Comparison of ENCODE assay signal across 8 mouse cellular contexts in the genomic region with DNA sequence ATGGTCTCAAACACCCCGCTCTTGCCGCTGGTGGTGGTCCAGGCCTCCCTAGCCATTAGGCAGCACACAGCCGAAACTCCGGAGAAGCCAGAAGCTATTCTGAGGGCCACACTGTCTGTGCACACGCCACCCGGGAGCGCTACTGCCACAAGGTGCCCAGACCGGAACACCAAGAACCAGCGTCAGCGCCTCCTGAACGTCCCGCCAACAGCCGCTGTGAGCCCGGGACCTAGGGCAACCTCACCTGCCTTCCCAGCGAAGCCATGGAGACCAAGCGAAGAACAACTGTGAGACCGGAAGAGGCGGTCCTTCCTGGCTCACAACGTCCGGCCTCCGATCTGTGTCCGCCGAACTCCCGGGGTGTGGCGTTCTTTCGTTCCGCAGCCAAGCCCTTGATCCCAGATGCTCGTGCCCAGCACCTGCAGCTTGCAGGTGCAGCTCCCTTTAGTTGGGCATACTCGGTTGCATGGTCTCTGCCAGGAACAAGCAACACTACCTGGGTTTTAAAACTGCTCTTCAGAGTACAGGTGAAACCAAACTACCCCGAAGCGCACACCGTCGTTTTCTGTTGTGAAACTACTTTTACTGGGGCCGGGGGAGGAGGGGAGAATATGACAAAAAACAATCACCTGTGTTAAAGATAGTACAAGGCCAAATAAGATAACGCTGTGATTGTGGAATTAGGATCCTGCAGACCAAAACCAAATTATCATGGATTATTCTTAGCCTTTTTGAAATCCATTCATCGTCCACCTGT. TPM values are rescaled to one million over a fixed set of nuclear protein-coding genes. Genes with fewer than 3 reads are reported as not detected.
DNase-seq lines count a peak whose midpoint lies in the region; ATAC-seq and TF ChIP-seq lines count a peak whose summit lies in the region.

Gene Mterf4, minus strand, starts transcription at position 335 of the 757 bp plus-strand sequence.

- WGBS in forebrain, embryonic 13.5 days, result 9% methylated on average over 36 of the region's 36 CpGs
- WGBS in large intestine, adult 2 months, result 4% methylated on average over 36 of the region's 36 CpGs
- WGBS in liver, postnatal 0 days (ENCODE audit: insufficient replicate concordance), result 7% methylated on average over 36 of the region's 36 CpGs
- 7% methylated on average over 36 of the region's 36 CpGs for WGBS in neural tube, embryonic 14.5 days

- H3K36me3 ChIP-seq in forebrain, embryonic 13.5 days (ENCODE audit: poor library complexity, severe bottlenecking), result peaks cover 52% of the 10 kb centered on the region
- H3K36me3 ChIP-seq in liver, postnatal 0 days (replicated peaks; ENCODE audit: insufficient read depth, low read length), result peaks cover 28% of the 10 kb centered on the region
- H3K36me3 ChIP-seq in neural tube, embryonic 14.5 days (ENCODE audit: control insufficient read depth, insufficient read depth, low read length), result peaks cover 5% of the 10 kb centered on the region

- peak; percentile 94 for ATAC-seq in cerebellum, adult (ENCODE audit: insufficient number of reproducible peaks, low FRiP score, low TSS enrichment)
- ATAC-seq in forebrain, embryonic 13.5 days, result peak; percentile 97
- peak; percentile 95 for ATAC-seq in liver, postnatal 0 days
- ATAC-seq in neural tube, embryonic 14.5 days (ENCODE audit: low read depth), result peak; percentile 95

- DNase-seq in ES-CJ7 (ENCODE audit: low read depth, low spot score), result peak; percentile 92
- DNase-seq in heart, postnatal 10 days, result peak; percentile 84 to 90
- peak; percentile 66 for DNase-seq in large intestine, adult 2 months (ENCODE audit: low read depth, low spot score)
- peak; percentile 86 for DNase-seq in liver, postnatal 0 days
- peak; percentile 86 for DNase-seq in testis, postnatal 10 days (ENCODE audit: low spot score)

- peak within 1 kb of the TSS; percentile 68 for H3K4me3 ChIP-seq in forebrain, embryonic 13.5 days
- H3K4me3 ChIP-seq in liver, postnatal 0 days (ENCODE audit: low read depth, low read length), result peak within 1 kb of the TSS; percentile 94
- peak within 1 kb of the TSS; percentile 84 for H3K4me3 ChIP-seq in neural tube, embryonic 14.5 days (ENCODE audit: low read depth, low read length)

- intact Hi-C loops in heart, postnatal 10 days (cut with DNase I), result loop anchor here (10.0 kb wide), 1 partner anchor 131 kb away; no protein-coding TSS in a partner anchor

- 0 out of 2 replicates have a peak within 1 kb of the TSS, but pooled peaks have one; percentile 21 for H3K27ac ChIP-seq in forebrain, embryonic 13.5 days
- 0 out of 2 replicates have a peak within 1 kb of the TSS, but pooled peaks have one; percentile 55 for H3K27ac ChIP-seq in liver, postnatal 0 days (ENCODE audit: low read depth)
- H3K27ac ChIP-seq in neural tube, embryonic 14.5 days (ENCODE audit: low read depth, low read length), result no peak within 1 kb of the TSS

- H3K4me2 ChIP-seq in forebrain, embryonic 13.5 days, result peak within 1 kb of the TSS; percentile 69
- peak within 1 kb of the TSS; percentile 91 for H3K4me2 ChIP-seq in liver, postnatal 0 days (ENCODE audit: low read depth, low read length)
- peak within 1 kb of the TSS; percentile 81 for H3K4me2 ChIP-seq in neural tube, embryonic 14.5 days (ENCODE audit: low read depth, low read length)

- H3K9me3 ChIP-seq in forebrain, embryonic 13.5 days (replicated peaks), result no peaks in the 10 kb centered on the region
- H3K9me3 ChIP-seq in liver, postnatal 0 days (ENCODE audit: low read length), result no peaks in the 10 kb centered on the region
- H3K9me3 ChIP-seq in neural tube, embryonic 14.5 days (ENCODE audit: control insufficient read depth, low read length), result no peaks in the 10 kb centered on the region

- TF ChIP-seq EP300 in liver, postnatal 0 days (IDR thresholded peaks at IDR 0.05; ENCODE audit: low read depth), result 0 out of 2 replicates have a peak, but pooled peaks have one; percentile 34

- TF ChIP-seq CTCF in liver, postnatal 0 days (IDR thresholded peaks at IDR 0.05; ENCODE audit: low read depth), result peak; percentile 13; the same call in 1 of the 2 replicates

- peaks cover 12% of the 10 kb centered on the region for H3K4me1 ChIP-seq in forebrain, embryonic 13.5 days
- H3K4me1 ChIP-seq in liver, postnatal 0 days (ENCODE audit: insufficient read depth), result peaks cover 10% of the 10 kb centered on the region
- H3K4me1 ChIP-seq in neural tube, embryonic 14.5 days (ENCODE audit: control insufficient read depth, insufficient read depth, low read length), result peaks cover 7% of the 10 kb centered on the region; the same call in 1 of the 2 replicates

- peak within 1 kb of the TSS; percentile 77 for H3K9ac ChIP-seq in forebrain, embryonic 13.5 days
- peak within 1 kb of the TSS; percentile 91 for H3K9ac ChIP-seq in liver, postnatal 0 days (replicated peaks)
- H3K9ac ChIP-seq in neural tube, embryonic 14.5 days (replicated peaks; ENCODE audit: low read depth, low read length), result peak within 1 kb of the TSS; percentile 71

- H3K27me3 ChIP-seq in forebrain, embryonic 13.5 days, result no peaks in the 10 kb centered on the region
- no peaks in the 10 kb centered on the region for H3K27me3 ChIP-seq in liver, postnatal 0 days (ENCODE audit: insufficient read depth, low read length)
- no peaks in the 10 kb centered on the region for H3K27me3 ChIP-seq in neural tube, embryonic 14.5 days (ENCODE audit: control insufficient read depth, insufficient read depth, low read length)

RNA-seq across cellular contexts. Expression of gene Mterf4, which starts in this region (rescaled TPM):
- polyA plus RNA-seq in forebrain, embryonic 13.5 days (2015; fragmentation: Nextera tagmentation; extraction: Ambion mirVana), result 34.3 and 34.5 TPM in 2 replicates
- 10 to 100 TPM; 14.1 to 14.9 TPM for total RNA-seq in heart, postnatal 10 days (2021)
- polyA plus RNA-seq in large intestine, adult 2 months (2012; rRNA removed), result 7.9 and 8.7 TPM in 2 replicates
- polyA plus RNA-seq in liver, postnatal 0 days (2015; fragmentation: Nextera tagmentation; extraction: Ambion mirVana), result 8.7 and 9.4 TPM in 2 replicates
- 31.2 and 31.6 TPM in 2 replicates for polyA plus RNA-seq in neural tube, embryonic 14.5 days (2014; fragmentation: Nextera tagmentation; extraction: Ambion mirVana)
